Mouse (Mus musculus) forebrain, embryonic 11.5 days (tissue): Measurements from ENCODE around the gene Wrap73. TPM values are rescaled to one million over a fixed set of nuclear protein-coding genes. Genes with fewer than 3 reads are reported as not detected.

Source experiments
- ATAC-seq: fragments of 200-750 bp; cut with Nextera tagmentation; replicated peaks from 2 replicates; pipeline ENCODE4 v1.8.0; 2017; ENCODE audit warnings: moderate TSS enrichment; ENCODE audit not compliant: low FRiP score
- DNase-seq: peaks from one replicate; pipeline ENCODE4 v3.0.0-alpha.2; 2017; ENCODE audit warnings: low spot score
- H3K27ac ChIP-seq: fragments of 300-500 bp; sonication (generic); 2 replicates; pipeline ENCODE4 v1.5.1; 2014; ENCODE audit warnings: low read depth, low read length
- H3K27me3 ChIP-seq: fragments of 300-500 bp; sonication (generic); 2 replicates; pipeline ENCODE4 v1.6.1; 2014; ENCODE audit warnings: mild to moderate bottlenecking, low read length, mixed read lengths; ENCODE audit not compliant: control insufficient read depth, insufficient read depth
- H3K36me3 ChIP-seq: fragments of 300-500 bp; sonication (generic); 2 replicates; pipeline ENCODE4 v1.6.1; 2014; ENCODE audit warnings: mild to moderate bottlenecking, low read length, moderate library complexity, mixed read lengths; ENCODE audit not compliant: control insufficient read depth, insufficient read depth
- H3K4me1 ChIP-seq: fragments of 300-500 bp; sonication (generic); replicated peaks from 2 replicates; pipeline ENCODE4 v1.6.1; 2014; ENCODE audit warnings: low read length, mixed read lengths; ENCODE audit not compliant: control insufficient read depth, insufficient read depth
- H3K4me2 ChIP-seq: fragments of 300-500 bp; sonication (generic); 2 replicates; pipeline ENCODE4 v1.6.1; 2014; ENCODE audit warnings: low read depth, mild to moderate bottlenecking, low read length, moderate library complexity, mixed read lengths; ENCODE audit not compliant: severe bottlenecking
- H3K4me3 ChIP-seq: fragments of 300-500 bp; sonication (generic); 2 replicates; pipeline ENCODE4 v1.5.1; 2014; ENCODE audit warnings: low read depth, low read length
- H3K9ac ChIP-seq: fragments of 300-500 bp; sonication (generic); 2 replicates; pipeline ENCODE4 v1.6.1; 2014; ENCODE audit warnings: low read length
- H3K9me3 ChIP-seq: fragments of 300-500 bp; sonication (generic); 2 replicates; pipeline ENCODE4 v1.6.1; 2016; ENCODE audit warnings: low read length, mixed read lengths; ENCODE audit not compliant: control insufficient read depth
- WGBS: fragments of 180-500 bp; shearing (Covaris S2); extraction: QIAGEN DNeasy Blood & Tissue Kit; methylation state at CpG from one replicate; pipeline ENCODE4 v1.1.7; 2014; 5-methylcytosine and 5-hydroxymethylcytosine counted together
- polyA plus RNA-seq: library from polyadenylated mRNA; unstranded; fragments of >200 nt; fragmentation: Nextera tagmentation; extraction: Ambion mirVana; gene quantifications from 2 replicates; pipeline ENCODE4 v1.2.1, GENCODE M21; 2014

The Wrap73 gene
- polyA plus RNA-seq, 1 experiment from 2014 or later, result 44.5 TPM

GRCm38 (mm10) chr4:154205392-154205791, 63.2 kb downstream of the Wrap73 start:
- DNase-seq, result no peak
- no peak for ATAC-seq
- WGBS, result 87% methylated on average over 5 of the region's 5 CpGs
- Histone ChIP-seq H3K4me3 (no peak overlapping the region), H3K27me3 (no peaks in the 10 kb centered on the region), H3K9ac (no peak overlapping the region), H3K9me3 (no peaks in the 10 kb centered on the region), H3K27ac (no peak overlapping the region), H3K36me3 (no peaks in the 10 kb centered on the region), H3K4me1 (0 out of 2 replicates have a peak, but pooled peaks cover 2% of the 10 kb centered on the region), H3K4me2 (no peak overlapping the region)

GRCm38 (mm10) chr4:154207261-154207660, 65.1 kb downstream of the Wrap73 start:
- DNase-seq, result peak; percentile 84
- 15% methylated on average over 5 of the region's 5 CpGs for WGBS
- 0 out of 2 replicates have a peak, but pooled peaks have one; percentile 39 for ATAC-seq
- Histone ChIP-seq H3K4me1 (no peaks in the 10 kb centered on the region), H3K36me3 (no peaks in the 10 kb centered on the region), H3K4me2 (no peak overlapping the region), H3K27ac (no peak overlapping the region), H3K9me3 (no peaks in the 10 kb centered on the region), H3K27me3 (no peaks in the 10 kb centered on the region), H3K9ac (no peak overlapping the region), H3K4me3 (no peak overlapping the region)

- Histone ChIP-seq H3K4me3 (no peak overlapping the region), H3K27me3 (no peaks in the 10 kb centered on the region), H3K4me1 (no peaks in the 10 kb centered on the region), H3K36me3 (no peaks in the 10 kb centered on the region), H3K9me3 (no peaks in the 10 kb centered on the region), H3K4me2 (no peak overlapping the region), H3K9ac (no peak overlapping the region), H3K27ac (no peak overlapping the region)
- no peak for ATAC-seq
- DNase-seq, result no peak
- WGBS, result 73% methylated on average over 6 of the region's 6 CpGs
Observed at GRCm38 (mm10) chr4:154209054-154209453, 66.9 kb downstream of the Wrap73 start.

GRCm38 (mm10) chr4:154209825-154210224, 67.7 kb downstream of the Wrap73 start:
- WGBS, result 14% methylated on average over 3 of the region's 3 CpGs
- ATAC-seq, result no peak
- no peak overlapping the region for H3K4me3 ChIP-seq
- H3K4me2 ChIP-seq, result no peak overlapping the region
- no peak for DNase-seq
- H3K4me1 ChIP-seq, result no peaks in the 10 kb centered on the region
- H3K9me3 ChIP-seq, result no peaks in the 10 kb centered on the region
- H3K27ac ChIP-seq, result no peak overlapping the region
- no peaks in the 10 kb centered on the region for H3K36me3 ChIP-seq
- no peak overlapping the region for H3K9ac ChIP-seq
- H3K27me3 ChIP-seq, result no peaks in the 10 kb centered on the region

GRCm38 (mm10) chr4:154211459-154211858, 69.3 kb downstream of the Wrap73 start:
- WGBS, result 83% methylated on average over 13 of the region's 13 CpGs
- Histone ChIP-seq H3K4me2 (no peak overlapping the region), H3K27ac (no peak overlapping the region), H3K36me3 (no peaks in the 10 kb centered on the region), H3K27me3 (no peaks in the 10 kb centered on the region), H3K4me3 (no peak overlapping the region), H3K9ac (no peak overlapping the region), H3K4me1 (no peaks in the 10 kb centered on the region), H3K9me3 (no peaks in the 10 kb centered on the region)
- no peak for DNase-seq
- no peak for ATAC-seq

GRCm38 (mm10) chr4:154213586-154213985, 71.4 kb downstream of the Wrap73 start:
- ATAC-seq (no peak), DNase-seq (no peak)
- Histone ChIP-seq H3K36me3 (no peaks in the 10 kb centered on the region), H3K9me3 (no peaks in the 10 kb centered on the region), H3K9ac (no peak overlapping the region), H3K4me2 (no peak overlapping the region), H3K27me3 (no peaks in the 10 kb centered on the region), H3K4me1 (no peaks in the 10 kb centered on the region), H3K4me3 (no peak overlapping the region), H3K27ac (no peak overlapping the region)
- 81% methylated on average over 7 of the region's 7 CpGs for WGBS

GRCm38 (mm10) chr4:154214075-154214474, 71.9 kb downstream of the Wrap73 start:
- DNase-seq, result no peak
- 17% methylated on average over 5 of the region's 5 CpGs for WGBS
- no peaks in the 10 kb centered on the region for H3K9me3 ChIP-seq
- no peaks in the 10 kb centered on the region for H3K36me3 ChIP-seq
- H3K27me3 ChIP-seq, result no peaks in the 10 kb centered on the region
- no peaks in the 10 kb centered on the region for H3K4me1 ChIP-seq
- H3K4me3 ChIP-seq, result no peak overlapping the region
- no peak overlapping the region for H3K9ac ChIP-seq
- H3K27ac ChIP-seq, result no peak overlapping the region
- no peak overlapping the region for H3K4me2 ChIP-seq
- no peak for ATAC-seq

Other genes starting within 250 kb of the Wrap73 start
- gene A430005L14Rik, start 185.1 kb upstream of the Wrap73 start, polyA plus RNA-seq, result 115 and 116 TPM in 2 replicates
- 13.0 and 14.1 TPM in 2 replicates for gene Dffb, start 167.2 kb upstream of the Wrap73 start, polyA plus RNA-seq
- 22.6 and 24.9 TPM in 2 replicates for gene Cep104, start 167.2 kb upstream of the Wrap73 start, polyA plus RNA-seq
- 12.3 and 19.2 TPM in 2 replicates for gene Lrrc47, start 130.6 kb upstream of the Wrap73 start, polyA plus RNA-seq
- 10.2 and 10.5 TPM in 2 replicates for gene Smim1, start 116.1 kb upstream of the Wrap73 start, polyA plus RNA-seq
- gene Ccdc27, start 99.7 kb upstream of the Wrap73 start, polyA plus RNA-seq, result not detected in 2 replicates
- gene Trp73, start 2.2 kb upstream of the Wrap73 start, polyA plus RNA-seq, result 6.6 and 11.6 TPM in 2 replicates
- gene Tprgl, start 18.3 kb downstream of the Wrap73 start, polyA plus RNA-seq, result 126 and 135 TPM in 2 replicates
- 23.9 and 25.7 TPM in 2 replicates for gene Megf6, start 28.4 kb downstream of the Wrap73 start, polyA plus RNA-seq
- 0.90 and 1.2 TPM in 2 replicates for gene Arhgef16, start 159.3 kb downstream of the Wrap73 start, polyA plus RNA-seq
- gene B230104I21Rik, start 193.8 kb downstream of the Wrap73 start, polyA plus RNA-seq, result not detected in 2 replicates